Mouse (Mus musculus): ENCODE results near the gene Hspa1l. TPM values are rescaled to one million over a fixed set of nuclear protein-coding genes. Genes with fewer than 3 reads are reported as not detected.
"Not testable (repeated sequence)": the region's sequence is repeated elsewhere in the genome, so short reads cannot be mapped to it uniquely, and the experiment has no call there.

Gene Hspa1l
- polyA plus RNA-seq, 1 experiment from 2014 or later: 1.1 TPM

- no peaks in the 10 kb centered on the region for H3K36me3 ChIP-seq (replicated peaks)
- WGBS: 72% methylated on average over 1 of the region's 1 CpGs
- H3K4me3 ChIP-seq: no peak overlapping the region
- peaks cover 21% of the 10 kb centered on the region for H3K4me1 ChIP-seq
- H3K27me3 ChIP-seq (replicated peaks; ENCODE audit: low read depth, poor library complexity, severe bottlenecking): peaks cover 60% of the 10 kb centered on the region
- H3K9me3 ChIP-seq: no peaks in the 10 kb centered on the region
- DNase-seq (ENCODE audit: low spot score): no peak
- H3K27ac ChIP-seq (replicated peaks): no peak overlapping the region
These were observed 9.7 kb upstream of the Hspa1l start for GRCm38 (mm10) chr17:34962841-34963240.

GRCm38 (mm10) chr17:34964640-34965049 is 7.9 kb upstream of the Hspa1l start:
- WGBS: 17% methylated on average over 1 of the region's 1 CpGs
- Histone ChIP-seq H3K36me3 (replicated peaks) (no peaks in the 10 kb centered on the region), H3K4me1 (peaks cover 17% of the 10 kb centered on the region), H3K27ac (replicated peaks) (no peak overlapping the region), H3K4me3 (no peak overlapping the region), H3K27me3 (replicated peaks; ENCODE audit: low read depth, poor library complexity, severe bottlenecking) (peaks cover 75% of the 10 kb centered on the region), H3K9me3 (no peaks in the 10 kb centered on the region)
- no peak for DNase-seq (ENCODE audit: low spot score)

- no peak for DNase-seq (ENCODE audit: low spot score)
- peaks cover 81% of the 10 kb centered on the region for H3K27me3 ChIP-seq (replicated peaks; ENCODE audit: low read depth, poor library complexity, severe bottlenecking)
- 77% methylated on average over 5 of the region's 5 CpGs for WGBS
- H3K36me3 ChIP-seq (replicated peaks): no peaks in the 10 kb centered on the region
- peaks cover 10% of the 10 kb centered on the region for H3K4me1 ChIP-seq
- no peak overlapping the region for H3K27ac ChIP-seq (replicated peaks)
- H3K9me3 ChIP-seq: no peaks in the 10 kb centered on the region
- H3K4me3 ChIP-seq: no peak overlapping the region
These were observed 6.9 kb upstream of the Hspa1l start for GRCm38 (mm10) chr17:34965627-34966026.

- not testable (repeated sequence) for DNase-seq (ENCODE audit: low spot score); H3K9me3 ChIP-seq; H3K27ac ChIP-seq (replicated peaks); H3K36me3 ChIP-seq (replicated peaks)
- peaks cover 65% of the 10 kb centered on the region for H3K27me3 ChIP-seq (replicated peaks; ENCODE audit: low read depth, poor library complexity, severe bottlenecking)
- 0 out of 2 replicates have a peak within 1 kb of the TSS, but pooled peaks have one; percentile 11 for H3K4me3 ChIP-seq
- 68% methylated on average over 9 of the region's 11 CpGs for WGBS
- H3K4me1 ChIP-seq: peaks cover 11% of the 10 kb centered on the region
These were observed 2.7 kb upstream of the Hspa1l start, which contains the start of gene Gm20481 for GRCm38 (mm10) chr17:34969822-34970221. Gene Gm20481 (plus strand): TSS chr17:34969912.

GRCm38 (mm10) chr17:34970850-34971249 is 1.7 kb upstream of the Hspa1l start:
- H3K27ac ChIP-seq (replicated peaks): not testable (repeated sequence)
- 45% methylated on average over 25 of the region's 37 CpGs for WGBS
- peaks cover 59% of the 10 kb centered on the region for H3K27me3 ChIP-seq (replicated peaks; ENCODE audit: low read depth, poor library complexity, severe bottlenecking)

GRCm38 (mm10) chr17:34971694-34972068 is 822 bp upstream of the Hspa1l start:
- not testable (repeated sequence) for H3K9me3 ChIP-seq; DNase-seq (ENCODE audit: low spot score); H3K4me1 ChIP-seq; H3K36me3 ChIP-seq (replicated peaks); H3K27ac ChIP-seq (replicated peaks)
- H3K27me3 ChIP-seq (replicated peaks; ENCODE audit: low read depth, poor library complexity, severe bottlenecking): peaks cover 55% of the 10 kb centered on the region
- H3K4me3 ChIP-seq: peak overlapping the region; percentile 60
- 1% methylated on average over 33 of the region's 43 CpGs for WGBS

More at GRCm38 (mm10) chr17:34970850-34971249, 1.7 kb upstream of the Hspa1l start:
- not testable (repeated sequence) for H3K4me1 ChIP-seq; H3K9me3 ChIP-seq; DNase-seq (ENCODE audit: low spot score); H3K36me3 ChIP-seq (replicated peaks); H3K4me3 ChIP-seq

GRCm38 (mm10) chr17:34975581-34976492 is 3.3 kb downstream of the Hspa1l start:
- no peak overlapping the region for H3K27ac ChIP-seq (replicated peaks)
- peaks cover 16% of the 10 kb centered on the region for H3K27me3 ChIP-seq (replicated peaks; ENCODE audit: low read depth, poor library complexity, severe bottlenecking)
- peaks cover 14% of the 10 kb centered on the region for H3K36me3 ChIP-seq (replicated peaks)
- peaks cover 15% of the 10 kb centered on the region for H3K4me1 ChIP-seq
- WGBS: 82% methylated on average over 3 of the region's 3 CpGs
- no peak for DNase-seq (ENCODE audit: low spot score)
- no peak overlapping the region for H3K4me3 ChIP-seq
- H3K9me3 ChIP-seq: no peaks in the 10 kb centered on the region

- DNase-seq (ENCODE audit: low spot score): no peak
- WGBS: 94% methylated on average over 20 of the region's 20 CpGs
- Histone ChIP-seq H3K4me1 (peaks cover 19% of the 10 kb centered on the region), H3K9me3 (no peaks in the 10 kb centered on the region), H3K4me3 (no peak overlapping the region), H3K36me3 (replicated peaks) (peaks cover 14% of the 10 kb centered on the region), H3K27ac (replicated peaks) (no peak overlapping the region), H3K27me3 (replicated peaks; ENCODE audit: low read depth, poor library complexity, severe bottlenecking) (peaks cover 16% of the 10 kb centered on the region)
These were observed 4.5 kb downstream of the Hspa1l start for GRCm38 (mm10) chr17:34977000-34977399.

GRCm38 (mm10) chr17:34978239-34978638 is 5.7 kb downstream of the Hspa1l start:
- Histone ChIP-seq H3K27ac (replicated peaks) (no peak overlapping the region), H3K4me1 (peaks cover 18% of the 10 kb centered on the region), H3K9me3 (no peaks in the 10 kb centered on the region), H3K36me3 (replicated peaks) (peaks cover 15% of the 10 kb centered on the region), H3K4me3 (no peak overlapping the region), H3K27me3 (replicated peaks; ENCODE audit: low read depth, poor library complexity, severe bottlenecking) (peaks cover 9% of the 10 kb centered on the region)
- DNase-seq (ENCODE audit: low spot score): no peak
- 91% methylated on average over 27 of the region's 27 CpGs for WGBS

GRCm38 (mm10) chr17:34979631-34980030 is 7.1 kb downstream of the Hspa1l start:
- Histone ChIP-seq H3K9me3 (no peaks in the 10 kb centered on the region), H3K4me1 (peaks cover 20% of the 10 kb centered on the region), H3K36me3 (replicated peaks) (peaks cover 25% of the 10 kb centered on the region), H3K27me3 (replicated peaks; ENCODE audit: low read depth, poor library complexity, severe bottlenecking) (no peaks in the 10 kb centered on the region), H3K27ac (replicated peaks) (no peak overlapping the region), H3K4me3 (no peak overlapping the region)
- WGBS: 91% methylated on average over 4 of the region's 4 CpGs
- no peak for DNase-seq (ENCODE audit: low spot score)

GRCm38 (mm10) chr17:34980655-34981054 is 8.2 kb downstream of the Hspa1l start:
- Histone ChIP-seq H3K36me3 (replicated peaks) (peaks cover 36% of the 10 kb centered on the region), H3K9me3 (no peaks in the 10 kb centered on the region), H3K4me3 (peak overlapping the region; percentile 97), H3K4me1 (peaks cover 20% of the 10 kb centered on the region), H3K27me3 (replicated peaks; ENCODE audit: low read depth, poor library complexity, severe bottlenecking) (no peaks in the 10 kb centered on the region), H3K27ac (replicated peaks) (peak overlapping the region; percentile 99)
- 25% methylated on average over 2 of the region's 2 CpGs for WGBS
- DNase-seq (ENCODE audit: low spot score): no peak

GRCm38 (mm10) chr17:34981690-34982180 is 9.2 kb downstream of the Hspa1l start, which contains the start of gene Lsm2:
Gene Lsm2 (plus strand): TSS chr17:34981862.
- under 1% methylated on average over 58 of the region's 58 CpGs for WGBS
- Histone ChIP-seq H3K27ac (replicated peaks) (peak within 1 kb of the TSS; percentile 99), H3K9me3 (no peaks in the 10 kb centered on the region), H3K27me3 (replicated peaks; ENCODE audit: low read depth, poor library complexity, severe bottlenecking) (no peaks in the 10 kb centered on the region), H3K4me1 (peaks cover 20% of the 10 kb centered on the region), H3K4me3 (peak within 1 kb of the TSS; percentile 97), H3K36me3 (replicated peaks) (peaks cover 46% of the 10 kb centered on the region)
- peak; percentile 94 for DNase-seq (ENCODE audit: low spot score)

- Histone ChIP-seq H3K9me3 (no peaks in the 10 kb centered on the region), H3K4me1 (peaks cover 20% of the 10 kb centered on the region), H3K27me3 (replicated peaks; ENCODE audit: low read depth, poor library complexity, severe bottlenecking) (no peaks in the 10 kb centered on the region), H3K4me3 (peak overlapping the region; percentile 97), H3K36me3 (replicated peaks) (peaks cover 47% of the 10 kb centered on the region), H3K27ac (replicated peaks) (peak overlapping the region; percentile 99)
- WGBS: under 1% methylated on average over 15 of the region's 15 CpGs
- no peak for DNase-seq (ENCODE audit: low spot score)
These were observed 9.8 kb downstream of the Hspa1l start for GRCm38 (mm10) chr17:34982328-34982727.
